Mouse (Mus musculus) thymus, adult 2 months (tissue): ENCODE results near the gene Chac1. TPM values are rescaled to one million over a fixed set of nuclear protein-coding genes. Genes with fewer than 3 reads are reported as not detected.

Source experiments
- DNase-seq: peaks from one replicate; pipeline ENCODE4 v3.0.0; 2021
- H3K27ac ChIP-seq: fragments of 200-500 bp; 2 replicates; pipeline ENCODE4 v1.5.1; 2012; ENCODE audit warnings: low read length, control low read depth; ENCODE audit not compliant: control insufficient read depth, insufficient read depth
- H3K27me3 ChIP-seq: fragments of 200-500 bp; 2 replicates; pipeline ENCODE4 v1.6.1; 2012; ENCODE audit warnings: mild to moderate bottlenecking, low read length, moderate library complexity, mixed read lengths; ENCODE audit not compliant: control insufficient read depth, insufficient read depth
- H3K36me3 ChIP-seq: fragments of 200-500 bp; 2 replicates; pipeline ENCODE4 v1.6.1; 2012; ENCODE audit warnings: mild to moderate bottlenecking, low read length, moderate library complexity; ENCODE audit not compliant: control insufficient read depth, insufficient read depth
- H3K4me1 ChIP-seq: fragments of 200-500 bp; replicated peaks from 2 replicates; pipeline ENCODE4 v1.6.1; 2012; ENCODE audit warnings: low read length; ENCODE audit not compliant: control insufficient read depth, insufficient read depth
- H3K4me3 ChIP-seq: fragments of 200-500 bp; 2 replicates; pipeline ENCODE4 v1.5.1; 2012; ENCODE audit warnings: mild to moderate bottlenecking, low read length, control low read depth, moderate library complexity; ENCODE audit not compliant: control insufficient read depth, insufficient read depth
- CTCF ChIP-seq: fragments of 200-500 bp; IDR thresholded peaks from 2 replicates; pipeline ENCODE4 v1.5.1; 2012; ENCODE audit warnings: mild to moderate bottlenecking, control low read depth, low read length, moderate library complexity, borderline replicate concordance; ENCODE audit not compliant: control insufficient read depth, poor library complexity, insufficient read depth; ENCODE audit errors: extremely low read depth
- POLR2A ChIP-seq: fragments of 200-500 bp; IDR thresholded peaks from 2 replicates; pipeline ENCODE4 v1.6.1; 2012; ENCODE audit warnings: mild to moderate bottlenecking, low read length, control low read depth, moderate library complexity; ENCODE audit not compliant: control insufficient read depth, poor library complexity, insufficient read depth; ENCODE audit errors: extremely low read depth
- WGBS: fragments of 180-500 bp; shearing (Covaris S2); methylation state at CpG from one replicate; pipeline ENCODE4 v1.1.7; 2018; 5-methylcytosine and 5-hydroxymethylcytosine counted together
- polyA plus RNA-seq: library from polyadenylated mRNA; depleted of rRNA; stranded (reverse); fragments of >200 nt; gene quantifications from 2 replicates; pipeline ENCODE4 v1.2.3, GENCODE M21; 2012

Chac1 gene
- polyA plus RNA-seq, 1 experiment, result 1.1 TPM

GRCm38 (mm10) chr2:119323866-119324575, 27.0 kb upstream of the Chac1 start:
- Histone ChIP-seq H3K4me3 (no peak overlapping the region), H3K4me1 (peaks cover 34% of the 10 kb centered on the region), H3K27ac (no peak overlapping the region), H3K27me3 (peaks cover 19% of the 10 kb centered on the region; the same call in 1 of the 2 replicates), H3K36me3 (no peaks in the 10 kb centered on the region)
- 27% methylated on average over 32 of the region's 32 CpGs for WGBS
- TF ChIP-seq POLR2A (no peak), CTCF (no peak)
- no peak for DNase-seq

- Histone ChIP-seq H3K36me3 (no peaks in the 10 kb centered on the region), H3K27ac (no peak overlapping the region), H3K27me3 (peaks cover 19% of the 10 kb centered on the region; the same call in 1 of the 2 replicates), H3K4me3 (peak overlapping the region; percentile 1; the same call in 1 of the 2 replicates), H3K4me1 (peaks cover 34% of the 10 kb centered on the region)
- TF ChIP-seq CTCF (no peak), POLR2A (no peak)
- no peak for DNase-seq
- WGBS, result 2% methylated on average over 32 of the region's 32 CpGs
Measured at GRCm38 (mm10) chr2:119324576-119325318, 26.3 kb upstream of the Chac1 start.

- Histone ChIP-seq H3K27ac (no peak within 1 kb of the TSS), H3K27me3 (peaks cover 19% of the 10 kb centered on the region; the same call in 1 of the 2 replicates), H3K4me1 (peaks cover 34% of the 10 kb centered on the region), H3K36me3 (no peaks in the 10 kb centered on the region), H3K4me3 (peak within 1 kb of the TSS; percentile 19)
- DNase-seq, result no peak
- TF ChIP-seq CTCF (no peak), POLR2A (no peak)
- 2% methylated on average over 33 of the region's 33 CpGs for WGBS
Measured at GRCm38 (mm10) chr2:119325568-119326143, 25.4 kb upstream of the Chac1 start, which contains the start of gene Dll4. Dll4 (plus strand) TSS chr2:119325784.

GRCm38 (mm10) chr2:119326161-119327101, 24.6 kb upstream of the Chac1 start:
- Histone ChIP-seq H3K27me3 (peaks cover 19% of the 10 kb centered on the region; the same call in 1 of the 2 replicates), H3K4me1 (peaks cover 34% of the 10 kb centered on the region), H3K36me3 (no peaks in the 10 kb centered on the region), H3K27ac (no peak overlapping the region), H3K4me3 (peak overlapping the region; percentile 19)
- DNase-seq, result no peak
- TF ChIP-seq CTCF (no peak), POLR2A (no peak)
- WGBS, result 2% methylated on average over 60 of the region's 61 CpGs

DNA sequence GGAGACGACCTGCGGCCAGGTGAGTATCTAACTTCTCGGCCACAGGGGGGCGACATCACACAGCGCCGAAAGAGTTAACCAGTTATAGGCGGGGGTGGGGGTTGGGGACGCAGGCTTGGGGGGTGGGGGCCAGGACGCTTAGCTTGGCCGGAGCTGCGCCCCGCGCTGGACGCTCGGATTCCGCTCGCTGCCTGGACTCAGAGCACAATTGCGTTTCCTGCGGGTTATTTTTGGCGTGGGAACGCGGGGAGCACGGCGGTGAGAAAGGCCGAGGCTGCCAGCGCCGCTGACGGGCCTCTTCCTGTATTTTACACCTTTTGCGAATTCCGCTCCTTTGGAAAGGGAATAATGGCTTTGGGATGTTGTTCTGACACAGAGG, 23.9 kb upstream of the Chac1 start:
- DNase-seq, result peak; percentile 61
- peaks cover 14% of the 10 kb centered on the region; the same call in 1 of the 2 replicates for H3K27me3 ChIP-seq
- peak overlapping the region; percentile 36 for H3K4me3 ChIP-seq
- peak; percentile 80; the same call in 1 of the 2 replicates for TF ChIP-seq CTCF
- no peak for TF ChIP-seq POLR2A
- no peak overlapping the region for H3K27ac ChIP-seq
- H3K36me3 ChIP-seq, result no peaks in the 10 kb centered on the region
- peaks cover 29% of the 10 kb centered on the region for H3K4me1 ChIP-seq
- under 1% methylated on average over 30 of the region's 30 CpGs for WGBS
